Mouse (Mus musculus) heart, postnatal 36 days (tissue): ENCODE measurements around the gene Ralgds. TPM values are rescaled to one million over a fixed set of nuclear protein-coding genes. Genes with fewer than 3 reads are reported as not detected.
"Not testable (repeated sequence)": the region's sequence is repeated elsewhere in the genome, so short reads cannot be mapped to it uniquely, and the experiment has no call there.

Source experiments
- DNase-seq, 2 experiments: peaks; one replicate each; pipeline ENCODE4 v3.0.0; 2021 to 2022
- intact Hi-C: fragments of 180-260 bp; cut with DNase I; formaldehyde crosslinking; loops from one replicate; pipeline ENCODE4 v1.15.1; 2025
- total RNA-seq, 2 experiments: library from RNA; stranded (reverse); gene quantifications; 2 replicates each; pipeline ENCODE4 v1.2.3; 2021

Gene Ralgds
- 10 to 100 TPM; 13.3 to 13.6 TPM for total RNA-seq

- intact Hi-C loops = no loop called here
- peak; percentile 40 to 42 for DNase-seq
These were observed at the start of gene Ralgds for GRCm38 (mm10) chr2:28512798-28513401. Ralgds (plus strand) TSS chr2:28513125.

DNA sequence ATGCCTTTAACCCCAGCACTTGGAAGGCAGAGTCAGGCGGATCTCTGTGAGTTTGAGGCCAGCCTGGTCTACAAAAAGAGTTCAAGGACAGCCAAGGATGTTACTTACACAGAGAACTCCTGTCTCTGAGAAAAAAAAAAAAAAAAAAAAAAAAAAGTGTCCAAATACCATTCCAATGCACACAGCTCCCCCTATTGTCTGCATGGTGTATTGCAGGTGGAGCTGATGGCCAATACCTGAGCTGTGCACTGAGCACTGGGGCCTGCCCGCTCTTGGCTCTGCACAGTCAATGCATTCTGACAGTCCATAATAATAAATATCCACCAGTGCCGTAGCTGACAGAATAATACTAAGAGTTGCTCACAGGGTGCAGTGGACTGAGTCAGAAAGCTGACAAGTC, 49.0 kb upstream of the Ralgds start:
- intact Hi-C loops = no loop called here
- DNase-seq = peak; percentile 45 to 66

DNA sequence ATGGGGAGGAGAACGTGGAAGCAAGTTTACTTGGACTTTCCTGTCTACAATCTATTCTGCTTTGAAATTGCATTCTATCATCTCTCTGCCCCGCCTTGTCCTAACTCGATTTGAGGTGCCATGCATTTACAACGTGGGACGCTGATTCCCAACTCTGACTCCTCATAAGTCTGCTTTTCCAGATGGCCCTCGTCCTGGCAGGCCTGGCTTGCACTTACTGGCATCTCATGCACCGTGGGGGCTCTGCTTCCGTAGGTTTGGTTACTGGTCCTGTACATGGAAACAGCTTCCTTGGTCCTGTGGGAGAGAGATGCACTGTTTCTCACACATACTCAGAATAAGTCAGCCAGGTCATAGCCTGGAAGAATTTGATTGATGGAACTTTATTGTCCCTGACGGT, 48.0 kb upstream of the Ralgds start:
- DNase-seq = no peak
- intact Hi-C loops = no loop called here

GRCm38 (mm10) chr2:28465836-28466518, 46.9 kb upstream of the Ralgds start, which contains the start of gene 1700007K13Rik:
1700007K13Rik (minus strand) TSS chr2:28466332.
- DNase-seq = peak; percentile 35 to 57
- intact Hi-C loops = no loop called here

DNA sequence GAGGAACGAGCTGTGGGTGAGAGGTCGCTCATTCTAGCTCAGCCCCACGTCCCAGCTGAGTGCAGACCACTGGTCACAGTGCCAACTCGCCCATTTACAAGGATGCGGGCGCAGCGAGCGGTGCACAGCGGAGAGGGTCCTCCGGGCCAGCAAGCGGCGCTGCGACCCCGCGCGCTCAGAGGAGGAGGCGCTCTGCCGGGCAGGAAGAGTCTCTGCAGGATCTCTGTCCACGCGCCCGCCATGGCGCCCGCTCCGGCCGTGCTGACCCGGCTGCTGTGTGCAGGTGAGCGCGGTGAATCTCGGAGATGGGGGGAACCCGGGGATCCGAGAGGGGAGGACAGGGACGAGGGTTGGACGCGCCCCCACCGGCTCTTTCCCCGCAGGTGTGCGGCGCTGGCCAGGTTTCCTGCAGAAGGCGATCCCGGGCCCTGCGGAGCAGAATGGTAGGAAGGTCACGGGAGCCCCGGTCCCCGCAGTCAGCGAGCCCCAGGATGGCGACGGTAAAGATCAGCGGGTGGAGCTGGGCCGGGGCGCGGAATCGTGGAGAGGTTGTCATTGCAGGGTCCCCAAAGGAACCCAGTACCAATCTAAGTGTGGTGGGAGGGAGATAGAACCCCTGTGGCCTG, 45.0 kb upstream of the Ralgds start, which contains the start of gene Mrps2:
Gene Mrps2, plus strand, starts transcription at position 207 of the 626 bp plus-strand sequence.
- intact Hi-C loops = no loop called here
- DNase-seq = peak; percentile 84 to 89

DNA sequence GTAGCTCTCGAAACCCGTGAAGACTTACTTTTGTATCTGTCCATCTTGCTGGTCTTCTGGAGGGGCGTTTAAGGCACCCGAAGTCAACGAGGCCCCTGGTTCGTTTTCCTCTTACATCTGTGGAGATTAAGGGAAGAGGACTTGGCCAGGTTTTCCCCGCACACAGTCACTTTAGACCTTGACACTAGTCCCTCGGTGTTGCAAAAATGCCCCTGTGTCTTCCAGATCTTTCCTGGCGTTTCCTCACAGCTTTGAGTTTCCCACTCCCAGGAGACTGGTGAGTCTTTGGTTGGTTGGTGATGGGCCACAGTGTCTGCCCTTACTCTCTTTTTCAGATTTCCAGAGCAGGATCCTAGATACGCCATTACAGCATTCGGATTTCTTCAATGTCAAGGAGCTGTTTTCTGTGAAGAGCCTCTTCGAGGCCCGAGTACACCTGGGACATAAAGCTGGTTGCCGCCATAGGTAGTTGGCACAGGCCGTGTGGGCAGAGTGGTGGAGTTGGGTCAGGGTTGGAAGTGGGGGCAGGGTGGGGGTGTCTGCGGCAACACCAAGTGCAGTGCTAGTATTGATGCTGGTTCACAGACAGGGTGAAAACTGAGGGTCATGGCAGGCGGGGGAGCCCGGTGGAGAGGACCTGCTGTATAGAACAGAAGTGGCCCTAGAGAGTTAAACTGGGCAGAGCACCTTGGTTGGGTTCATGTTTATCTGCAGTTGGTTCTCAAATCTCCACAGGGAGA, 44.3 kb upstream of the Ralgds start:
- no peak for DNase-seq
- intact Hi-C loops = no loop called here

- intact Hi-C loops = no loop called here
These were observed 43.5 kb upstream of the Ralgds start for GRCm38 (mm10) chr2:28469461-28469860.

DNA sequence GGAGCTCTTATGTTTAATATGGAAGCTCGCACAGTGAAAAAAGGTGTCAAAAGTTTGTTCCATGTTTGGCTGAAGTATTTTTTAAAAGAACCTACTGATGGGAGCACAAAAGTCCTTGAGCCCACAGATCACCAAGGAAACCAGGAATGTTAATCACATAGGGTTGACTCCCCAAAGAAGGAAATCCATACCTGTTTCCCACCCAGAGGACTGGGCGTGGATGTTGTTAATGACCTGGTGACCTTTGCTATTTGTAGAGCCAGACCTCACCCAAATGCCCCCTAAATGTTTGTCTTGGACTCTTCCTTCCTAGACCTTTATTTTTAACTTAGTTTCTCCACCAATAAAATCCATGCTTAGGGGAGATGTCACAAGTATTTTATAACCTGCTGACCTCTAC, 42.3 kb upstream of the Ralgds start:
- DNase-seq = no peak
- intact Hi-C loops = no loop called here

More at GRCm38 (mm10) chr2:28469461-28469860, 43.5 kb upstream of the Ralgds start:
- no peak for DNase-seq

- DNase-seq, intact Hi-C loops: not testable (repeated sequence)
These were observed 40.9 kb upstream of the Ralgds start for GRCm38 (mm10) chr2:28472011-28472410.

DNA sequence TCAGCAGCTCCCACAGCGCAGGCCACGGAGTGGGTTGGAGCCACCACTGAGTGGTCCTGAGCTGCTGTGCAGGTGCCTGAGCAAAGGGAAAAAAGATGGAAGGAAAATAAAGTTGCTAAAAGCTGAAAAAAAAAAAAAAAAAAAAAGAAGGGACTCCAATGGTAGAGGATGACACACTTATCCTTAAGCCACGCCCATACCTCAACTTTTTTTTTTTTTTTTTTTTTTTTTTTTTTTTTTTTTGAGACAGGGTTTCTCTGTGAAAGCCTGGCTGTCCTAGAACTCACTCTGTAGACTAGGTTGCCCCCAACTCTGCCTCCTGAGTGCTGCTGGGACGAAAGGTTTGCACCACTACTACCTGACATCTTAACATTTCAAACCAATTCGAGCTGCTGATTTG, 34.9 kb upstream of the Ralgds start:
- intact Hi-C loops, DNase-seq: not testable (repeated sequence)

GRCm38 (mm10) chr2:28479208-28480204, 33.4 kb upstream of the Ralgds start:
- no peak for DNase-seq

DNA sequence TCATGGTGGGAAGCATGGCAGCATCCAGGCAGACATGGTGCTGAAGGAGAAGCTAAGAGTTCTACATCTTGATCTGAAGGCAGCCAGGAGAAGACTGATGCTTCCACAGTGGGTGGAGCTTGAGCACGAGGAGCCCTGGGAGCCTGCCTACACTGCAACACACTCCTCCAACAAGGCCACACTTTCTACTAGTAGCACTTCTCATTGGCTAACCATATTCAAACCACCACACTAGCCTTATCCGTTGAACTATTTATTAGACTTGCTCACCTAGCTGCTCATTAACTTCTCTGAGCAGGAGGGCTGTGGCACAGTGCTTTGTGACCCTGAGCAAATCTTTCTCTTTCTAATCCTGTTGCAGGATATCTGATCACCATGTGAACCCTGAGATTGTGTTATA, 29.1 kb upstream of the Ralgds start:
- intact Hi-C loops = no loop called here
- no peak for DNase-seq

More at GRCm38 (mm10) chr2:28479208-28480204, 33.4 kb upstream of the Ralgds start:
- intact Hi-C loops = no loop called here

GRCm38 (mm10) chr2:28494521-28494920, 18.4 kb upstream of the Ralgds start:
- no peak for DNase-seq
- intact Hi-C loops = no loop called here

DNA sequence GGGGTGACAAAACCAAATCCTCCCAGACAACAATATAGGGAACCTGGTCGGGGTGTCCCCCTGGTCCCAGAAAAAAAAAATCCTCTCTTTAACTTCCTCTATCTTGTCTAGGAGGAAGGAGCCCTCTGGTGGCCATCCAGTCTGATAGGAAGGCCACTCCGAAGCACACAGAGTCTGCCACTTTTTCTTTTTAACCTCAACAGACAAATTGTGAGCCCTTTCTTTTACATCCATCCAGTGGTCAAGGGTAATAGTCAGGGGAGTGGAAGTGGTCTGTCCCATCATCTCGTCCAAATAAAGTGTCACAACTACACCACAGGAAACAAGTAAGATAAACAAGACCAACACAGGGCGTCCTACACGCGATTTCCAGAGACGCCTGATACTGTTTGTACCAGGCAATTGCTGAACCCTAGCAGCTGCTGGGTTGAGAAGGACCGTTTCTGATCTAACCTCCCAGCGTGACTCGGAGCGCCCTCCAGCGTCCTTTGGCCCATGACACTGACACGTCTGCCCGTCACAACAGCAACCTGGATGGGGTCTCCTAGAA, 17.6 kb upstream of the Ralgds start:
- intact Hi-C loops = no loop called here
- no peak for DNase-seq

GRCm38 (mm10) chr2:28495801-28496595, 16.9 kb upstream of the Ralgds start:
- intact Hi-C loops = no loop called here
- no peak for DNase-seq

GRCm38 (mm10) chr2:28496671-28497070, 16.3 kb upstream of the Ralgds start, which contains the start of gene Gbgt1:
Gbgt1 (plus strand) TSS chr2:28496891.
- intact Hi-C loops = no loop called here
- DNase-seq = peak in 1 of 2 experiments; percentile 9

- DNase-seq = no peak
These were observed 15.4 kb upstream of the Ralgds start for GRCm38 (mm10) chr2:28497561-28497960.

GRCm38 (mm10) chr2:28498431-28498830, 14.5 kb upstream of the Ralgds start:
- no peak for DNase-seq
- intact Hi-C loops = no loop called here

More at GRCm38 (mm10) chr2:28497561-28497960, 15.4 kb upstream of the Ralgds start:
- intact Hi-C loops = no loop called here
